8 mouse cellular contexts compared by ENCODE assay signal in the genomic region with DNA sequence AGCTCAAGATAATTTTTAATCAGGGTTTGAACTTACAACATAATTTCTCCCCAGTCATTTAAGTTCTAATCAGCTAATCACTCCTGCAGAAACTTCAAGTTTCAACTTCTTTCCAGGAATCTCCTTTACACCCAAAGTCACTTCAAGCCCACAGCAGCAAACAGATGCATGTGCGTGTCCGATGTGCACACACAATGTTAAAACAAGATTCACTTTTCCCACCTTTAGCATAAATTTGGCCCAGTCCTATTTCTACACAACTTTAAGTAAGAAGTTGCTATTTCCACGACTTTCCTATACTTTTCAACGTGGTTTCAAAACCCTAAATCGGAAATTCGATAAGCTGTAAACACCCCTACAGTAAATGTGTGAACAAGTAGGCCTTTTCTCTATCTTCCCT. TPM values are rescaled to one million over a fixed set of nuclear protein-coding genes. Genes with fewer than 3 reads are reported as not detected.
DNase-seq lines count a peak whose midpoint lies in the region; ATAC-seq and TF ChIP-seq lines count a peak whose summit lies in the region.

No protein-coding gene starts in this region.

- no peaks in the 10 kb centered on the region for H3K27me3 ChIP-seq in heart, embryonic 14.5 days (ENCODE audit: control insufficient read depth, insufficient read depth, low read length)
- H3K27me3 ChIP-seq in hindbrain, embryonic 15.5 days = no peaks in the 10 kb centered on the region
- H3K27me3 ChIP-seq in midbrain, embryonic 12.5 days = no peaks in the 10 kb centered on the region

- ATAC-seq in heart, embryonic 14.5 days (ENCODE audit: insufficient number of reproducible peaks, insufficient read depth, low FRiP score, low read depth) = no peak
- no peak for ATAC-seq in hindbrain, embryonic 15.5 days (ENCODE audit: low FRiP score, low read depth)
- no peak for ATAC-seq in midbrain, embryonic 12.5 days (ENCODE audit: low FRiP score, low read depth)

- H3K27ac ChIP-seq in heart, embryonic 14.5 days (replicated peaks in 1 of 2; ENCODE audit: control insufficient read depth in 1 of 2, insufficient read depth in 1 of 2, low read depth in 2 of 2, low read length in 2 of 2) = peak overlapping the region in 1 of 2 experiments; percentile 37; a peak in 1 of 4 replicates
- H3K27ac ChIP-seq in bone marrow macrophage, adult 2 months (ENCODE audit: insufficient read depth, low read depth, low read length) = no peak overlapping the region
- no peak overlapping the region for H3K27ac ChIP-seq in hindbrain, embryonic 15.5 days (replicated peaks)
- no peak overlapping the region for H3K27ac ChIP-seq in midbrain, embryonic 12.5 days (replicated peaks)

- peak overlapping the region; percentile 70 for H3K4me2 ChIP-seq in heart, embryonic 14.5 days (ENCODE audit: low read length)
- peak overlapping the region; percentile 70 for H3K4me2 ChIP-seq in hindbrain, embryonic 15.5 days
- H3K4me2 ChIP-seq in midbrain, embryonic 12.5 days (replicated peaks) = peak overlapping the region; percentile 89

- TF ChIP-seq CTCF in bone marrow macrophage, adult 2 months (IDR thresholded peaks at IDR 0.05; ENCODE audit: low read depth, low read length) = no peak

- intact Hi-C loops in heart, postnatal 25 days (cut with DNase I) = no loop called here

- H3K9me3 ChIP-seq in heart, embryonic 14.5 days (ENCODE audit: control insufficient read depth, low read length) = no peaks in the 10 kb centered on the region
- no peaks in the 10 kb centered on the region for H3K9me3 ChIP-seq in hindbrain, embryonic 15.5 days
- H3K9me3 ChIP-seq in midbrain, embryonic 12.5 days = no peaks in the 10 kb centered on the region

- H3K36me3 ChIP-seq in heart, embryonic 14.5 days (ENCODE audit: control insufficient read depth, insufficient read depth, low read length) = no peaks in the 10 kb centered on the region
- no peaks in the 10 kb centered on the region for H3K36me3 ChIP-seq in hindbrain, embryonic 15.5 days
- H3K36me3 ChIP-seq in midbrain, embryonic 12.5 days = no peaks in the 10 kb centered on the region

- DNase-seq in heart, postnatal 25 days (ENCODE audit: low spot score) = no peak
- DNase-seq in frontal cortex, postnatal 25 days (ENCODE audit: low spot score in 2 of 2) = no peak
- no peak for DNase-seq in gastrocnemius, postnatal 25 days
- no peak for DNase-seq in embryo, embryonic 11 days

- H3K4me1 ChIP-seq in heart, embryonic 14.5 days (ENCODE audit: control insufficient read depth in 2 of 2, insufficient read depth in 2 of 2, low read length in 2 of 2) = peaks cover 0 to 15% of the 10 kb centered on the region in 2 experiments; a peak in 2 of 4 replicates
- peaks cover 5% of the 10 kb centered on the region for H3K4me1 ChIP-seq in bone marrow macrophage, adult 2 months (ENCODE audit: control insufficient read depth, insufficient read depth, low read length)
- peaks cover 18% of the 10 kb centered on the region for H3K4me1 ChIP-seq in hindbrain, embryonic 15.5 days (replicated peaks)
- peaks cover 13% of the 10 kb centered on the region for H3K4me1 ChIP-seq in midbrain, embryonic 12.5 days

- peak overlapping the region in 1 of 2 experiments; percentile 94; a peak in 2 of 4 replicates for H3K4me3 ChIP-seq in heart, embryonic 14.5 days (ENCODE audit: control insufficient read depth in 1 of 2, insufficient read depth in 1 of 2, low read depth in 1 of 2, low read length in 2 of 2)
- peak overlapping the region; percentile 37 for H3K4me3 ChIP-seq in bone marrow macrophage, adult 2 months (ENCODE audit: insufficient read depth, low read length)
- H3K4me3 ChIP-seq in hindbrain, embryonic 15.5 days = peak overlapping the region; percentile 68
- peak overlapping the region; percentile 85 for H3K4me3 ChIP-seq in midbrain, embryonic 12.5 days

- 52% methylated on average over 6 of the region's 6 CpGs for WGBS in heart, embryonic 14.5 days
- WGBS in hindbrain, embryonic 15.5 days = 71% methylated on average over 6 of the region's 6 CpGs
- WGBS in midbrain, embryonic 12.5 days = 66% methylated on average over 6 of the region's 6 CpGs

- peak overlapping the region; percentile 93 for H3K9ac ChIP-seq in heart, embryonic 14.5 days (ENCODE audit: low read length)
- H3K9ac ChIP-seq in hindbrain, embryonic 15.5 days = no peak overlapping the region
- H3K9ac ChIP-seq in midbrain, embryonic 12.5 days (replicated peaks) = no peak overlapping the region; the same call in 1 of the 2 replicates

- TF ChIP-seq POLR2A in bone marrow macrophage, adult 2 months (IDR thresholded peaks at IDR 0.05; ENCODE audit: borderline replicate concordance, low read depth, low read length) = no peak

RNA-seq across cellular contexts. Expression of a gene that starts 0.6 kb away (rescaled TPM):
- polyA plus RNA-seq in heart, embryonic 14.5 days (2014; fragmentation: Nextera tagmentation; extraction: Ambion mirVana) = 7.5 and 8.7 TPM in 2 replicates
- 1 to 10 TPM; 2.0 to 2.6 TPM for total RNA-seq in heart, postnatal 25 days (2021)
- 8.5 and 9.5 TPM in 2 replicates for polyA plus RNA-seq in bone marrow macrophage, adult 2 months (2012; ENCODE audit: insufficient read depth, insufficient read length, missing spikeins)
- polyA plus RNA-seq in hindbrain, embryonic 15.5 days (2015; fragmentation: Nextera tagmentation; extraction: Ambion mirVana) = 18.9 and 21.1 TPM in 2 replicates
- polyA plus RNA-seq in midbrain, embryonic 12.5 days (2016; fragmentation: Nextera tagmentation; extraction: Ambion mirVana) = 11.8 and 12.5 TPM in 2 replicates
- total RNA-seq in gastrocnemius, postnatal 25 days (2021) = 1 to 10 TPM; 2.3 to 2.5 TPM

RNA-seq across cellular contexts. Expression of a gene that starts 29.3 kb away (rescaled TPM):
- polyA plus RNA-seq in heart, embryonic 14.5 days (2014; fragmentation: Nextera tagmentation; extraction: Ambion mirVana) = 14.6 and 15.7 TPM in 2 replicates
- total RNA-seq in heart, postnatal 25 days (2021) = 10 to 100 TPM; 10.8 to 10.9 TPM
- 6.3 and 8.1 TPM in 2 replicates for polyA plus RNA-seq in bone marrow macrophage, adult 2 months (2012; ENCODE audit: insufficient read depth, insufficient read length, missing spikeins)
- polyA plus RNA-seq in hindbrain, embryonic 15.5 days (2015; fragmentation: Nextera tagmentation; extraction: Ambion mirVana) = 15.7 and 16.0 TPM in 2 replicates
- 19.2 and 19.5 TPM in 2 replicates for polyA plus RNA-seq in midbrain, embryonic 12.5 days (2016; fragmentation: Nextera tagmentation; extraction: Ambion mirVana)
- total RNA-seq in gastrocnemius, postnatal 25 days (2021) = 1 to 10 TPM; 7.0 to 8.2 TPM

RNA-seq across cellular contexts. Expression of a gene that starts 30.1 kb away (rescaled TPM):
- 17.1 and 18.2 TPM in 2 replicates for polyA plus RNA-seq in heart, embryonic 14.5 days (2014; fragmentation: Nextera tagmentation; extraction: Ambion mirVana)
- total RNA-seq in heart, postnatal 25 days (2021) = 1 to 10 TPM; 5.4 to 5.5 TPM
- 12.0 and 19.1 TPM in 2 replicates for polyA plus RNA-seq in bone marrow macrophage, adult 2 months (2012; ENCODE audit: insufficient read depth, insufficient read length, missing spikeins)
- 26.0 and 26.8 TPM in 2 replicates for polyA plus RNA-seq in hindbrain, embryonic 15.5 days (2015; fragmentation: Nextera tagmentation; extraction: Ambion mirVana)
- 23.2 and 30.0 TPM in 2 replicates for polyA plus RNA-seq in midbrain, embryonic 12.5 days (2016; fragmentation: Nextera tagmentation; extraction: Ambion mirVana)
- 1 to 10 TPM; 4.5 to 4.6 TPM for total RNA-seq in gastrocnemius, postnatal 25 days (2021)
